Mouse (Mus musculus) heart, embryonic 15.5 days (tissue): ENCODE measurements at regions not wholly inside any gene's neighbourhood (a gene's known extent, or its start where the extent isn't known, plus 50 kb on each side); places are given as distances from the start of the nearest gene placed in this dataset.

Experiments used
- ATAC-seq: fragments of 200-750 bp; cut with Nextera tagmentation; replicated peaks from 2 replicates; pipeline ENCODE4 v1.8.0; 2017; ENCODE audit warnings: low read depth, moderate TSS enrichment; ENCODE audit not compliant: insufficient number of reproducible peaks, insufficient read depth, low FRiP score
- H3K27ac ChIP-seq: fragments of 300-500 bp; sonication (generic); 2 replicates; pipeline ENCODE4 v1.5.1; 2015; ENCODE audit warnings: mild to moderate bottlenecking, inconsistent platforms
- H3K27me3 ChIP-seq: fragments of 300-500 bp; sonication (generic); 2 replicates; pipeline ENCODE4 v1.6.1; 2015; ENCODE audit warnings: inconsistent platforms
- H3K36me3 ChIP-seq: fragments of 300-500 bp; sonication (generic); 2 replicates; pipeline ENCODE4 v1.6.1; 2015; ENCODE audit warnings: mild to moderate bottlenecking, inconsistent platforms
- H3K4me1 ChIP-seq: fragments of 300-500 bp; sonication (generic); replicated peaks from 2 replicates; pipeline ENCODE4 v1.6.1; 2015; ENCODE audit warnings: inconsistent platforms
- H3K4me2 ChIP-seq: fragments of 300-500 bp; sonication (generic); 2 replicates; pipeline ENCODE4 v1.6.1; 2015; ENCODE audit warnings: inconsistent platforms, mild to moderate bottlenecking, moderate library complexity
- H3K4me3 ChIP-seq: fragments of 300-500 bp; sonication (generic); 2 replicates; pipeline ENCODE4 v1.5.1; 2015; ENCODE audit warnings: mild to moderate bottlenecking, inconsistent platforms
- H3K9ac ChIP-seq: fragments of 300-500 bp; sonication (generic); 2 replicates; pipeline ENCODE4 v1.6.1; 2015; ENCODE audit warnings: mild to moderate bottlenecking, inconsistent platforms
- H3K9me3 ChIP-seq: fragments of 300-500 bp; sonication (generic); replicated peaks from 2 replicates; pipeline ENCODE4 v1.6.1; 2016; ENCODE audit warnings: inconsistent platforms
- WGBS: fragments of 180-500 bp; shearing (Covaris S2); methylation state at CpG from one replicate; pipeline ENCODE4 v1.1.7; 2015; ENCODE audit warnings: mixed read lengths; 5-methylcytosine and 5-hydroxymethylcytosine counted together

DNA sequence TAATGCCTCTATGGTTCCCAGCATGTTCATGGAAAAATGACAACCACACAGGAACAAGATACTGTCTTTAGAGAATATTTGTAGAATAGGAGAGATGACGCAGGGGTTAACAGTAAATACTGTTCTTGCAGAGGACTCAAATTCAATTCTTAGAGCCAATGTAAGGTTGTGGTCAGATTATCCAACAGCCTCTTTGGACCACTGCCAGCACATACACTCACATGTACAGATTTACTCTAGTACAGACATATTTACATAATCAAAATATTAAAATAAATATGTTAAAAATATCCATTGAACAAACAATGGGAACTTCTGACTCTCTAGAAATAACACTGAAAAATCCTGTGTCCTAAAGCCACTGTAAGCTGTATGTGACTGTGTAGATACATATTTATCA is 193.8 kb upstream of the Snx7 start:
- H3K9ac ChIP-seq = no peak overlapping the region
- WGBS = 87% methylated on average over 1 of the region's 1 CpGs

DNA sequence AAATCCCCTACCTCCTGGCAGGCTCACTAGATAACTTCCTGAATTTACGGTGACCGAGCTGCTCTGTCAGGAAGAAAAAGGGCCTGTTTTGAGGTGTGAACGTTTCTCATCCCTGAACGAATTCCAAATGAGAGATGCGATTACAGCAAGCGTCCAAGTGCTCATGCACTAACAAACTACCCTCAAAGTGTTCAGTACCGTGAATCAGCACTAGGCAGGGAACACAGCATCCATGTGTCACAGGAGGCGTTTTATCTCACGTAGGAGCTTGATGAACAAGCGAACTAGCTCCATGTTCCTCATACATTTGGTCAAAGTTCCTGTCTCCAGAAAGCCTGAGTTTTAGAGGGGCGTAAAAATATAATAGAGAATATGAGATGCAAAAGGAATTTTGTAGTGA is 178.3 kb upstream of the Snx7 start:
- H3K4me1 ChIP-seq = no peaks in the 10 kb centered on the region
- ATAC-seq = no peak
- 71% methylated on average over 11 of the region's 11 CpGs for WGBS
- H3K27me3 ChIP-seq = no peaks in the 10 kb centered on the region
- no peak overlapping the region for H3K4me2 ChIP-seq
- H3K27ac ChIP-seq = no peak overlapping the region
- H3K4me3 ChIP-seq = no peak overlapping the region
- H3K9ac ChIP-seq = no peak overlapping the region
- H3K9me3 ChIP-seq = no peaks in the 10 kb centered on the region
- H3K36me3 ChIP-seq = no peaks in the 10 kb centered on the region

More for the DNA sequence above, 193.8 kb upstream of the Snx7 start:
- no peaks in the 10 kb centered on the region for H3K36me3 ChIP-seq
- no peak overlapping the region for H3K4me3 ChIP-seq
- H3K4me1 ChIP-seq = no peaks in the 10 kb centered on the region
- no peaks in the 10 kb centered on the region for H3K9me3 ChIP-seq
- H3K27ac ChIP-seq = no peak overlapping the region
- no peak overlapping the region for H3K4me2 ChIP-seq
- no peak for ATAC-seq
- H3K27me3 ChIP-seq = no peaks in the 10 kb centered on the region

DNA sequence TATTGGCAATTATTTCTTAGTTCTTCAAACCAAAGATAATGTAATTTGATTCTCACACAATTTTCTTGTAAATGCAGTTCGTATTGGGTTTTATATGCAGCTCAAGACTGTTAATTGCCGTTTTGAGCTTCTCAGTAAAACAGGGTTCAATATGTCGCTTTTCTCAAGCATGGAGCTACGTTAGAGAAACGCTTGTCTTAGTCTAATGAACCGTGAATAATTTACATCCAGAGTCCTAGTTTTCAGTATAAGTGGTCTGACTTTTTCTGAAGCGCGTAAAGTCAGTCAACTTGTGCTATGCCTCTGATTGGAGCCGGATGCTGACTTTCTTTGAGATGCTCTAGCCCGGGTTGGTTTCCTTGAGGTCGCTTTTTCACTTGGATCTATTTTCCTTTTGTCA is 177.8 kb upstream of the Snx7 start:
- Histone ChIP-seq H3K9ac (no peak overlapping the region), H3K4me1 (no peaks in the 10 kb centered on the region), H3K9me3 (no peaks in the 10 kb centered on the region), H3K4me3 (no peak overlapping the region), H3K27ac (no peak overlapping the region), H3K36me3 (no peaks in the 10 kb centered on the region), H3K4me2 (no peak overlapping the region), H3K27me3 (no peaks in the 10 kb centered on the region)
- 88% methylated on average over 11 of the region's 11 CpGs for WGBS
- no peak for ATAC-seq

DNA sequence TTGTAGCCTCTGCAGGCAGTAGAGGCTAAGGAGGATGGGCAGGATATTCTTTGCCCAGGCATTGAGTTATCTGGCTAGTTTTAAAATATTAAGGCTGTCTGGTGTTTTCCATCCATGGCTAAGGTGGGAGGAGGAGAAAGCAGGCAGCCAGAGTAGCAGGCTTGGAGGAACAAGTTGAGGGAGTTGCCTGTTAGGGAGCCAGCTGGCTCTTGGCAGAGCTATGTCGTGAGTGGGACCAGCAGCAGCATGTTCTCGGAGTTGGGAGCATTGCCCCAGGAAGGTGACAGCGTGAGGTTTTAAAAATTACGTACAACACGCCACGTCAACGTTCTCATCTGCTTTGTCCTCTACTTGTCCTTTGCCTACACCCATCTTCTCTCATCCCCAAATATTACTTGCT is 167.8 kb upstream of the Snx7 start:
- H3K9ac ChIP-seq = no peak overlapping the region
- H3K9me3 ChIP-seq = no peaks in the 10 kb centered on the region
- no peak overlapping the region for H3K4me2 ChIP-seq
- H3K36me3 ChIP-seq = no peaks in the 10 kb centered on the region
- no peaks in the 10 kb centered on the region for H3K4me1 ChIP-seq
- no peak overlapping the region for H3K27ac ChIP-seq
- H3K4me3 ChIP-seq = no peak overlapping the region
- WGBS = 80% methylated on average over 7 of the region's 7 CpGs
- ATAC-seq = no peak
- no peaks in the 10 kb centered on the region for H3K27me3 ChIP-seq

DNA sequence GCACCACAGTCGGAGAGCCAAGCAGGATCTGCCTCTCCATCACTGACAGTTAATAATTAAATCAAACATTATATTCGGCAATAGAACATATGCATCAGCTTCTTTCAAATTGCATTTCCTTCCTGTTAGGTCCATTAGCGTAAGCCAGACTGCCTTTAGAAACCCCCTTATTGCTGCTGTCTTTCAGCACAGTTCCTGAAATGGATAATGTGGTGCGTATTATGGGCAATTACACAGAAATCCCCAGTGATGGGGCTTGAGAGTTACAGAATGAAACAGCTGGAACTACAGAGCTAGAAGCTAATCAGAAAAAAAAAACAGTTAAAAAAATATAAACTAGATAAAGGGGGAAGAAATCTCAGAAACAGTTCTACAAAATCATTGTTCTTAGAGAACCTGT is 126.7 kb upstream of the Snx7 start:
- H3K9ac ChIP-seq = no peak overlapping the region
- H3K4me2 ChIP-seq = no peak overlapping the region
- H3K27me3 ChIP-seq = no peaks in the 10 kb centered on the region
- 60% methylated on average over 4 of the region's 4 CpGs for WGBS
- no peak overlapping the region for H3K4me3 ChIP-seq
- H3K9me3 ChIP-seq = no peaks in the 10 kb centered on the region
- H3K36me3 ChIP-seq = no peaks in the 10 kb centered on the region
- H3K27ac ChIP-seq = no peak overlapping the region
- H3K4me1 ChIP-seq = no peaks in the 10 kb centered on the region
- no peak for ATAC-seq

DNA sequence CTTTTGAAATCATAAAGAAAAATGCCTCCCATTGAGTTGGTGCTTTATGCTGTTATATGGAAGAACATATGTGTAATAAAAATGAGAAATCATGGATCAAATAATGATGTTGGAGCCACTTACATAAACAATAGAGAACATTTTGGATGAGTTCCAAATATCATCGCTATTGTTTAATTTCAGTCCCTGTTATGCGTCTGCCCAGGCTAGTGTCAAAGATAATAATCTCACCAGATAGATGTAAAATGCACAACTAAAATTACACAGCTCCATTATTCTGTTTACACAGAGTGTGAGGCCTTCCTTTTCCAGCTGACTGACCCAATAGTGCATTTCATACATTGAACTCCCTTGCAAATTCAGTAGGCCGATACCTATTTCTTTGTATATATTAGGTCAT is 125.4 kb upstream of the Snx7 start:
- no peaks in the 10 kb centered on the region for H3K27me3 ChIP-seq
- no peak overlapping the region for H3K4me3 ChIP-seq
- 58% methylated on average over 3 of the region's 3 CpGs for WGBS
- H3K9ac ChIP-seq = no peak overlapping the region
- H3K27ac ChIP-seq = no peak overlapping the region
- H3K36me3 ChIP-seq = no peaks in the 10 kb centered on the region
- ATAC-seq = no peak
- H3K9me3 ChIP-seq = no peaks in the 10 kb centered on the region
- H3K4me2 ChIP-seq = no peak overlapping the region
- no peaks in the 10 kb centered on the region for H3K4me1 ChIP-seq

DNA sequence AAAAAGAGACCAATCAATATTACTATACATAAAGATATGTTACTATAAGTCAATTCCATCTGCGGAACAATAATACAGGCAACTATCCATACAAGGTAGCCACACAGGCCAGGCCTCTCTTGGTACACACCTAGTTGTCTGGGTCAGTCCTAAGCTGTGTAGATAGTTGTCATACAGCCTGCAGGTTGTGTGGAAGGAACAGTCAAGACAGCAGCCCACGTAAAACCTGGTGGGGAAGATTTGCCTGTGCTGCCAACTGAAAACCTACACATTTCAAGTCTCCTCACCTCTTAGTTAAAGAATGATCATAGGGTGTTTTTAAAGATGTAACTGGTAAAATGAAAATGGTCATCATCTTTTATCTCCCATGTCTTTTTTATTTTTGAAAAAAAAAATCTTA is 121.8 kb upstream of the Snx7 start:
- Histone ChIP-seq H3K4me1 (peaks cover 9% of the 10 kb centered on the region; the same call in 1 of the 2 replicates), H3K4me3 (no peak overlapping the region), H3K9ac (no peak overlapping the region), H3K9me3 (no peaks in the 10 kb centered on the region), H3K27me3 (no peaks in the 10 kb centered on the region), H3K36me3 (no peaks in the 10 kb centered on the region), H3K27ac (no peak overlapping the region), H3K4me2 (no peak overlapping the region)
- WGBS = 86% methylated on average over 2 of the region's 2 CpGs
- ATAC-seq = no peak

DNA sequence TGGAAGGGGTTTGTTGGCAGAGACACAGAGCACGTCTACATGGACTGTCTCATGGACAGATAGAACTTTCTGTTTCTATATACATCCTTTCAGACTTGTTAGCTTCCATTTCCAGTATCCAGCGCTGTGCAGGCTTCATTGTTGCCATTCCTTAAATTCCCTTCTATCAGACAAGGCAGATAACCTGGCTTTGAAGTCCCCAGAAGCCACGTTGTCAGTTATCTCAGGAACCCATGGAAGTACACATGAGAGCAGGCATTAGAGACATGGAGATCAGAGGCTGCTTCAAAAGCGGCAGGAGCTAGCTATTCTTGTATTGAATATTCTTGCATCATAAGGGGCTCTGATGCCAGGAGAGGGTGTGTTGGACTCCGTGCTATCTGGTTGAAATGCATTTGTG is 119.7 kb upstream of the Snx7 start:
- Histone ChIP-seq H3K27me3 (no peaks in the 10 kb centered on the region), H3K9ac (no peak overlapping the region), H3K4me3 (peak overlapping the region; percentile 29), H3K9me3 (no peaks in the 10 kb centered on the region), H3K36me3 (no peaks in the 10 kb centered on the region), H3K27ac (peak overlapping the region; percentile 34; the same call in 1 of the 2 replicates), H3K4me2 (peak overlapping the region; percentile 55), H3K4me1 (peaks cover 9% of the 10 kb centered on the region; the same call in 1 of the 2 replicates)
- ATAC-seq = peak; percentile 47; the same call in 1 of the 2 replicates
- 13% methylated on average over 5 of the region's 5 CpGs for WGBS

DNA sequence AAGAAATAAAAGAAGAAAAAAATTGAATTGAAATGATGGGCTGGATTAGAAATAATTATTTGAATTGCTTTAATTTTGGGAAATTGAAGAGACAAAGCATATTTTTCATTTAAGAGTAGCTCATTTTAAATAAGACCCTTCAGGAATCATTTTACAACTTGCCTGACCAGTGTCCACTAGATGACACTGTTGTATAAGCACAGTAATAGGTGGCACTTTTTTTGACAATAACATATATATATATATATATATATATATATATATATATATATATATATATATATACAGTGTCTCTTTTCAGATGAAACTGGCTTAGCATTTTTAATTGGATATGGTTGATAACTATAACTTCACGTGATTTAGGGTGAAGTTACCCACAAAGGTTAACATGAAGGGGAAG is 106.9 kb upstream of the Snx7 start:
- Histone ChIP-seq H3K36me3 (no peaks in the 10 kb centered on the region), H3K27ac (no peak overlapping the region), H3K9ac (no peak overlapping the region), H3K4me3 (no peak overlapping the region), H3K27me3 (no peaks in the 10 kb centered on the region), H3K4me2 (no peak overlapping the region), H3K4me1 (no peaks in the 10 kb centered on the region; the same call in 1 of the 2 replicates), H3K9me3 (no peaks in the 10 kb centered on the region)
- ATAC-seq = no peak
- 44% methylated on average over 1 of the region's 1 CpGs for WGBS

DNA sequence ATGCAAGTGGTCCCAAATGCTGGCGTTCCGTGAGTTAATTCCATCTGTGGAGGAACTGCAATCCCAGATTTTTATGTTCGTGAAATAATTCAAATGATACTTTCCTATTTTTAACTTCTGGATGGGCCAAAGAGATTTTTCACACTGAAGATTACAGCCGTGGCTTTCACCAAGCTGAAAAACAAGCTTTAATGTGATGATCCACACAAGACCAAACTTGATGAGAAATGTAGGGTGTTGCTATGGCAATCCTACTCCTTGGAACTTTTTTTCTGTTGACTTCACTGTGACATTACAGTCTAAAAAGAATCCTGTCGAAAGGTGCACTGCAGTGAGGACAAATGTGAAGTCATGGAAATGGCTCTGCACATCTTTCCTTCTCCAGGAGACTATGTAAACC is 100.1 kb upstream of the Snx7 start:
- 70% methylated on average over 5 of the region's 5 CpGs for WGBS
- H3K9ac ChIP-seq = no peak overlapping the region
- no peak overlapping the region for H3K4me2 ChIP-seq
- H3K4me1 ChIP-seq = no peaks in the 10 kb centered on the region
- H3K4me3 ChIP-seq = no peak overlapping the region
- H3K9me3 ChIP-seq = no peaks in the 10 kb centered on the region
- H3K27me3 ChIP-seq = no peaks in the 10 kb centered on the region
- H3K27ac ChIP-seq = no peak overlapping the region
- no peak for ATAC-seq
- H3K36me3 ChIP-seq = no peaks in the 10 kb centered on the region

DNA sequence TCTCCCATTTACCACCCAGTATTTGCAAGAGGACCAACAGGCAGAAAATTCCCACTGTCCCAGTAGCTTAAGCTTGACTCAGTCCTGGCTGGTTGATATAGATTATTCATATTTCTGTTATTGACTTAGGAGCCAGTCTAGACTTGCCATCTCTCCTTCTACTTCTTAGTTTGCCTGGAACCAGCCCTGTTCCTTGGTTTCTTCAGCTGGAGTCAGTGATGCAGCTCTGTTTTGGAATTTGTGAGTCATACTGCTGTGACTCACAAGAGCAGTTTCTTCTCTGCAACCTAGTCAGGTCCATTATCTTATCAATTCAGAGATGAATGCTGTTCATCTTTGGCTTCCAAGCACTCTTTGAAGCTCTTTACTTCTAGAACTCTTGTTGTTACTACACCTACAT is 69.7 kb upstream of the Snx7 start:
- Histone ChIP-seq H3K36me3 (no peaks in the 10 kb centered on the region), H3K27ac (no peak overlapping the region), H3K9me3 (no peaks in the 10 kb centered on the region), H3K4me2 (no peak overlapping the region), H3K4me3 (no peak overlapping the region), H3K4me1 (no peaks in the 10 kb centered on the region), H3K9ac (no peak overlapping the region), H3K27me3 (no peaks in the 10 kb centered on the region)
- ATAC-seq = no peak

DNA sequence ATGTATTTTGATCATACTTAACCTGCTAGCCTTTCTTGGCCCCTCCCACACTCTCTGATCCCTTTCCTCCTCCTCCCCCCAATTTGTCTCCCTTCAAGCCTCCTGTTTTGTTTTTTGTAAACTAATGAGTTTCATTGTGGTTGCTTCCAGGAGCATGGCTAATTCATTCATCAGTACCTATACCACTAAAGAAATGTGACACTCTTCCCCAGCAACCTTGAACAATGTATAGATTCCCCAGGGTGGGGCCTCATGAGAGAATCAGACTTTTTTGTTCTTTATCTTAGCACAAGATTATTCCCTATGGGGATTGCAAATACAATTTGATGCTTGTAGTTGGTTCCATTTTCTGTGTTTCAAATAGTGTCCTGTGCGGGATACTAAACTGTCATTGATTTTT is 58.8 kb upstream of the Snx7 start:
- Histone ChIP-seq H3K4me3 (no peak overlapping the region), H3K27ac (no peak overlapping the region), H3K9me3 (no peaks in the 10 kb centered on the region), H3K9ac (no peak overlapping the region), H3K27me3 (no peaks in the 10 kb centered on the region), H3K36me3 (no peaks in the 10 kb centered on the region), H3K4me2 (no peak overlapping the region), H3K4me1 (no peaks in the 10 kb centered on the region)
- WGBS = 86% methylated on average over 1 of the region's 1 CpGs
- ATAC-seq = no peak
